Mouse (Mus musculus) retina, postnatal 1 day (tissue): Measurements from ENCODE around the gene Hes6.

Experiments
- DNase-seq: peaks from one replicate; pipeline ENCODE4 v3.0.0-alpha.2; 2012

The Hes6 gene

DNA sequence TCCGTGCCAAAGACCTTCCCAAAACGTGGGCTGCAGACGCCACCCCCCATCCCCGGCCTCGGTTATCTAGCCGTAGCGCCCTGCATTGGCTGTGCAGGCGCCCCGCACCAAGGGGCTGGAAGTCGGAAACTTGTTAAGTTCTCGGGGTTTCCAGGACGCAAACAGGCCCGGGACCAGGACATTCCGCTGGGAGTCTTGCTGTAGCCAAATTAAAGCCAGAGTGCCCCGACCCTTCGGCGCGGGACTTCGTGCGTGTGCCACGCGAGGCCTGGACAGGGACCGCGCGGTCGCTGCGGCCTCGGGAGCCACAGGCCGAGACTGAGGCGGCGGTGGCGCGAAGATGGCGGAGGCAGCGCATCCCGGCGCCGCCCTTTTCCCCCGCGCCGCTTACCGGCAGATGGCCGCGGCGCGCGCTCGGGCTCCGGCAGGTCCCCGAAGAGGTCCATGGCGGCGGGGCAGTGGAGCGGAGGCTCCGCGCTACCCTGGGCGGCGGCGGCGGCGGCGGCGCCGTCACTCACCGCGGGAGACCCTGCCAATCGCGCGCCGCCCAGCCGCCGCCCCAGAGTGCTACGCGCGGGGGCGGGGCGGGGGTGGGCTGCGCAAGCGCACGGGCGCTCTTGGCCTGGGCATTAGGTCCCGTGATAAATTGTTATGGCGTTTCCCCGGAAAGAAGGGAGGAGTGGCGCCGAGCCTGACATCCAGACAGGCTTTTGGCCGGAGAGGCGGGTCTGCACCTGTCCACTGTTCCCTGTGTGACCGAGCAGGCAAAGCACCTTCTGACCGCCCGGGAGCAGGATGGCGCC is 15.4 kb downstream of the Hes6 start, which contains the start of gene Ilkap:
Gene Ilkap, minus strand, starts transcription at position 556 of the 803 bp plus-strand sequence.
- DNase-seq = peak; percentile 94

DNA sequence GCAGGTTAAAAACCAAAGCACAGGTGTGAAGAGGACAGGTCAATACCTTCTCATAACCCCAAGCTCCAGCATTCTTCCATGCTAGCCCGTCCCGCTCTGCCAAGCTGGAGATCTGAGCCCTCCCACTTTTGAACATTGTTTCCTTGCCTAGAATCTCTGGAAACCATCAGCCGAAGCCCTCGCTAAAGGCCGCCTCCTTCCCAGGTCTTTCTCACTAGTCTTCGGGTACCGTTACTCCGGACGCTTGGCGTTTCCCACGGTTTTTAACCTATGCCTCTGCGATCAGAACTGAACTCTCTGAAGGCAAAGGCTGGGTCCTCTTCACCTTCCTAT is 15.9 kb downstream of the Hes6 start:
- no peak for DNase-seq

- no peak for DNase-seq
Observed at GRCm38 (mm10) chr1:91390369-91390768, 23.5 kb downstream of the Hes6 start.

- DNase-seq = no peak
Observed at GRCm38 (mm10) chr1:91381091-91381471, 32.8 kb downstream of the Hes6 start.

DNA sequence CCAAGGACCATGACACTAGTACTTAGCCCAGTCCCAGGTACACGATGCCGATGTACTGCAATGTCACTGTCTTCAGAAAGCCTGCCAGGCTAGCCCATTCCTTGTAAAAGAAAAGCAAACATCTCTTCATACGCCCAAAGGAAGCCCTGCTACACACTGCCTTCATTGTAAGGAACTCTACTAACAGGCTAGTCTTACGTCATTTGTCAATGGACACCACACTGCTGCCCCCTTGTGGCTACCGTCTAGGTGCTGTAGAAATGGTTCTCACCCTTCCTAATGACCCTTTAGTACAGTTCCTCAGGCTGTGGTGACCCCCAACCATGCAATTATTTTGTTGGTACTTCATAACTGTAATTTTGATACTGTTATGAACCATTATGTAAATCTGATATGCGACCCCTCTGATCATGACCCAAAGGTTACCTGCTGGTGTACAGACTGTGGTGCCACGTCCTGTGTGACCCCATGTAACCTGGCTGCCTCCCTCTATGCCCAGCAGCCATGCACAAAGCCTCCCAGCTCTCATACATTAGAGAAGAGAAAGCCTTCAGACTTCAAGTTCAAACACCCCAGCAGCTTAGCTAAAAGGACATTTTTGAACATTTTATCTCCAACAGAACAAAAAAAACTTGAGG is 33.3 kb downstream of the Hes6 start:
- peak; percentile 89 for DNase-seq

- no peak for DNase-seq
Observed at GRCm38 (mm10) chr1:91373414-91373835, 40.4 kb downstream of the Hes6 start.

GRCm38 (mm10) chr1:91370055-91370454 is 43.8 kb downstream of the Hes6 start:
- peak; percentile 10 for DNase-seq

GRCm38 (mm10) chr1:91369408-91369807 is 44.4 kb downstream of the Hes6 start:
- DNase-seq = no peak

DNA sequence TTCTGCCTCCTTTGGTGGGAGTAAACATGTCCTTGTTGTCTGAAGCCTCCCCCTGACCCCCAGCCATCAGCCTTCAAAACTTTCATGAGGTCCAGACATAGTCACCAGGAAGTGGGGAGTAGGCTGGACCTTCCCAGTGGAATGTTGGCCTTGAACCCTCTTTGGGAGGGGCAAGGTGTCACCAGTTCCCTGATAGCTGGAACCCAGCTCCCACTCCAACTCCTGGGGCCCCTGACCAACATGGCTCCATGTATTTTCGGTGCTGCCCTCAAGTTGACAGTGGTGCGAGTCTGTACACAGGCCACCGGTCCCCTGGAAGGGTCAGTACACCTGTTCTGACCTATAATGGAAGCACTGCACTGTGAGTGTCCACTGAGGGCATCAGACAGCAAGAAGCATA is 46.5 kb downstream of the Hes6 start:
- DNase-seq = no peak

- peak; percentile 84 for DNase-seq
Observed at GRCm38 (mm10) chr1:91366215-91367108, 47.4 kb downstream of the Hes6 start, which contains the start of gene Erfe. Gene Erfe, plus strand, starts transcription at chr1:91366430.

GRCm38 (mm10) chr1:91365816-91366214 is 48.0 kb downstream of the Hes6 start:
- DNase-seq = no peak

- no peak for DNase-seq
Observed at GRCm38 (mm10) chr1:91364822-91365644, 48.8 kb downstream of the Hes6 start.

DNA sequence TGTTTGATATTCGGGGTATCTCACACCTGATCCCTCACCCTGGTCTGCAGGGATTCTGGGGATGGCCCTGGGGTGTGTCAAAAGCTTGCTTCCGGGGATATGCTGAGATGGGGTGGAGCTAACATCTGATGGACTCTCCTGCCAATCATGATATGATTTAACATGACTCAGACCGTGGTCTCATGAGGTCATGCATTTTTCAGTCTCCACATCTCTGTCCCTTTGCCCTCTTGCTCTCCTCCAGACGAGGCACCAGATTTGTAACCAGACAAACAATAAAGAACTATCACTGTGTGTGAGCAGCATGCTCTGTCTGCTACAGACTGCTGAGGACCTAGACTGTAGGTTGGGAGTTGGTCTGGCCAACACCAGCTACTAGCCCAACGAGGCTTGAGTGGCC is 51.7 kb downstream of the Hes6 start:
- DNase-seq = no peak
